Mouse (Mus musculus) heart, adult 2 months (tissue): ENCODE measurements around the gene Olfr148.

Experiments
- CTCF ChIP-seq: fragments of 200-600 bp; IDR thresholded peaks from 2 replicates; pipeline ENCODE4 v1.8.1; 2022; ENCODE audit warnings: antibody characterized with exemption, mild to moderate bottlenecking, moderate library complexity
- EP300 ChIP-seq: fragments of 200-500 bp; IDR thresholded peaks from 2 replicates; pipeline ENCODE4 v1.6.1; 2011; ENCODE audit warnings: low read depth, low read length, control low read depth; ENCODE audit not compliant: insufficient read depth
- POLR2A ChIP-seq: fragments of 200-500 bp; IDR thresholded peaks from 2 replicates; pipeline ENCODE4 v1.6.1; 2011; ENCODE audit warnings: mild to moderate bottlenecking, low read depth, low read length, control low read depth; ENCODE audit not compliant: insufficient read depth

DNA sequence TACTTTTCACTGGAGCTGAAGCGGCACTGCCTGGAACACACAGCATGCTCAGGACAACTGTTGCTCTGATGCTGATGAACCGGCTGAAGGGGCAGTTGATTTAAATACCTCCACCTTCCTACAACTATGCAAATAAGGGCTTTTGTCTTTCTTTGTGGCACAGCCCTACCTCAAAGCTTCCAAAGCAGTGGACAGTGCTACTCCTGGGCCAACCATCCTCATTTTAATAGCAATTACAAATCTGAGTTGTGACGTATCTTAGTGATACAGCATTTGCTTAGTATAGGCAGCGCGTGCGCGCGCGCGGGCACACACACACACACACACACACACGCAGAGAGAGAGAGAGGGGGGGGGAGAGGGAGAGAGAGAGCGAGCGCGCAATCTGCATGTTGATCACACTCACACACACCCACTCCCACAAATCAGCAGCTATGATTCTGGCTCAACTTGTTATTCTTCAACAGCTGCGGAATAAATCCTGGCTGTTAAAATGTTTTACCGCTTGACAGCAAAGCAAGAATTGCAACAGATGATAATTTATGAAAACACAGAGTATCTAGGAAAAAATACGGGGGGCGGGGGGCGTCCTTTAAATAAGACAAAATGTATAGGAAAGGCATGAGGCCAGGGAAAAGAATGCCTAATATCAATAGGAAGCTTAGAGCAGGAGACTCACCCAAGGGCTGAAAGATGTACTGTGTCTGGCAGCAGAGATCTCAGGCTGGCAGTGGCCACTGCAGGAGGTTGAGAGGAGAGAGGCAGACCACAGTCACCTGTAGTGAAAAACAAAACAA, 7.7 kb upstream of the Olfr148 start:
- TF ChIP-seq EP300: no peak
- TF ChIP-seq POLR2A: no peak
- no peak for TF ChIP-seq CTCF
